In the genomic region with DNA sequence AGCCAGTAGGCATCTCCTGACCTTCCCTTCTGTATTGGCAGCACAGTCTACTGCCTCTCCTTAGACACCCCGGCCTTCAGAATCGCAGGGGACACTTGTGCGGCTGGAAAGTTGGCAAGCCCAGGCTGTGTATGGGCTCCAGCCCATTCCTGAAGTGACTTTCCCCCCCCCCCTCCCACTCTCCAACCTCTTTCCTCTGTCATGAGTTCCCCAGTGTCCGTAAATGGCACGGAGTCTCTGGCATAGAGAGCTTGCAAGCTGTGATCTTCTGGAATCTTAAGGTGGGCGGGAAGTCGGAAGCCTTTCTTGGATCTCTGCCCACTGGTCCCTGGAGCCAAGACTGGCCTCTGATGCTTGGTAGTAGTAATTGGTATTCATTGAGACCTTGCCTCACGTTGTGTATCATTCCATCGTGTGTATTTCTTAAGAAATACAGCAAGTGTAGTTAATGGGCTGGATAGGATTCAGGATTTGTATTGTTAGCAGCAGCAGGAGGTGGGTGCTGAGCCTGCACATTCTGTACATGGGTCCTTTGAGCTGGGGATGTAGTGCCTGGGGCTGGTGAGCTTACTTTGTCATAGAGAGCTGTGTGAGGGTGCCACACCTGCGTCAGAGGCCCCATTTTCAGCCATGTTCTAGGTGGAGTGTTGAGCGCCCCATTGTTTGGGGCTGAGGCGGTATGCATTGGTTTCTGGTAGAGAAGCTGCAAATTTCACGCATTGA, we compare ENCODE assay signal across 8 mouse cellular contexts.
DNase-seq lines count a peak whose midpoint lies in the region; ATAC-seq lines count a peak whose summit lies in the region.

No protein-coding gene starts in this region.

- DNase-seq in cerebellum, adult 9-10 months = peak; percentile 18
- DNase-seq in cerebellum, adult 8-10 months = no peak
- peak; percentile 44 for DNase-seq in testis, postnatal 14 days (ENCODE audit: low spot score)
- no peak for DNase-seq in testis, postnatal 10 days (ENCODE audit: low spot score)
- peak; percentile 78 for DNase-seq in kidney, postnatal 10 days
- peak; percentile 68 to 77 for DNase-seq in lung, postnatal 4 days
- DNase-seq in thymus, adult 18-20 months = no peak

- no peak for ATAC-seq in activated CD4-positive, CD25-positive, alpha-beta regulatory T cell, adult 4 months

Comparison
In these comparisons a context has a peak if more than half of its experiments do, and no peak if none do; other contexts are left out.
1. DNase-seq: peak in cerebellum, adult 9-10 months (single experiment), testis, postnatal 14 days (single experiment), kidney, postnatal 10 days (single experiment) and lung, postnatal 4 days (2 of 2); none in cerebellum, adult 8-10 months (single experiment), testis, postnatal 10 days (single experiment) and thymus, adult 18-20 months (0 of 2).